ENCODE assay signal across 33 mouse cellular contexts in the genomic region with DNA sequence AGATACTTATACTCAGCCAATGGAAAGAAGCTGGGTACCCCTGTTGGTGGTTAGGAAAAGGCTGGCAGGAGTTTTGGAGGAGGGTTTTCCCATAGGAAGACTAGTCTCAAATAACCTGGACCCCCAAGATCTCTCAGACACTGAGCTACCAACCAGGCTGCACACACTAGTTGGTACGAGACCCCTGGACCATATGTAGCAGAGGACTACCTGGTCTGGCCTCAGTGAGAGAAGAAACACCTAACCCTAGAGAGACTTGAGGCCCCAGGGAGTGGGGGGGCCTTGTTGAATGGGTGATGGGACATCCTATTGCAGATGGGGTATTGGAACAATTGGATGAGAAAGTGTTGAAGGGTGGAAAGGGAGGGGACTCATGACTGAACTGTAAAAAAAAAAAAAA. TPM values are rescaled to one million over a fixed set of nuclear protein-coding genes. Genes with fewer than 3 reads are reported as not detected.
A peak's percentile ranks its signal among the peaks of the same experiment; 100 is the strongest.
DNase-seq lines count a peak whose midpoint lies in the region; ATAC-seq and TF ChIP-seq lines count a peak whose summit lies in the region.
"Had no signal": no experiment of that assay in that cellular context is flagged by ENCODE, and none has a peak within 500 bp of the region (broad histone marks: within the 10 kb centered on the region; RNA-seq: fewer than 3 reads in every experiment).

No protein-coding gene starts in this region.

- ATAC-seq in embryonic facial prominence, embryonic 13.5 days (ENCODE audit: insufficient number of reproducible peaks, insufficient read depth, low FRiP score, low TSS enrichment, low read depth): 0 out of 2 replicates have a peak, but pooled peaks have one; percentile 48
- peak; percentile 19; the same call in 1 of the 2 replicates for ATAC-seq in hindbrain, embryonic 11.5 days (ENCODE audit: low FRiP score)
- no peak for ATAC-seq in hindbrain, postnatal 0 days
- peak; percentile 48; the same call in 1 of the 2 replicates for ATAC-seq in midbrain, embryonic 11.5 days (ENCODE audit: low FRiP score)
- ATAC-seq: activated CD4-positive, CD25-positive, alpha-beta regulatory T cell, adult 4 months; forebrain, embryonic 13.5 days; forebrain, embryonic 16.5 days; hindbrain, embryonic 16.5 days; inflammation-experienced regulatory T-cells, adult 6 months; intestine, embryonic 16.5 days had no signal

- no peak overlapping the region for H3K4me3 ChIP-seq in embryonic facial prominence, embryonic 13.5 days
- no peak overlapping the region for H3K4me3 ChIP-seq in embryonic facial prominence, embryonic 10.5 days
- H3K4me3 ChIP-seq in hindbrain, embryonic 11.5 days (ENCODE audit: low read depth, low read length): no peak overlapping the region
- H3K4me3 ChIP-seq in hindbrain, postnatal 0 days (ENCODE audit: low read length): no peak overlapping the region
- no peak overlapping the region for H3K4me3 ChIP-seq in midbrain, embryonic 11.5 days (ENCODE audit: low read depth, low read length)
- no peak overlapping the region for H3K4me3 ChIP-seq in midbrain, embryonic 10.5 days
- H3K4me3 ChIP-seq: embryonic facial prominence, embryonic 15.5 days; forebrain, embryonic 13.5 days; hindbrain, embryonic 10.5 days had no signal

- no peaks in the 10 kb centered on the region for H3K27me3 ChIP-seq in embryonic facial prominence, embryonic 13.5 days
- H3K27me3 ChIP-seq in embryonic facial prominence, embryonic 10.5 days (replicated peaks; ENCODE audit: low read depth, poor library complexity, severe bottlenecking): no peaks in the 10 kb centered on the region
- no peaks in the 10 kb centered on the region for H3K27me3 ChIP-seq in hindbrain, embryonic 11.5 days (ENCODE audit: control insufficient read depth, insufficient read depth, low read length)
- H3K27me3 ChIP-seq in hindbrain, postnatal 0 days (ENCODE audit: insufficient read depth, low read length): no peaks in the 10 kb centered on the region
- no peaks in the 10 kb centered on the region for H3K27me3 ChIP-seq in midbrain, embryonic 11.5 days (ENCODE audit: control insufficient read depth, insufficient read depth, low read length)
- H3K27me3 ChIP-seq in midbrain, embryonic 10.5 days (ENCODE audit: low read depth, poor library complexity, severe bottlenecking): no peaks in the 10 kb centered on the region
- H3K27me3 ChIP-seq: embryonic facial prominence, embryonic 15.5 days; forebrain, embryonic 13.5 days had no signal

- H3K36me3 ChIP-seq in embryonic facial prominence, embryonic 13.5 days: no peaks in the 10 kb centered on the region
- H3K36me3 ChIP-seq in embryonic facial prominence, embryonic 10.5 days (replicated peaks): no peaks in the 10 kb centered on the region
- H3K36me3 ChIP-seq in hindbrain, embryonic 11.5 days (ENCODE audit: control insufficient read depth, insufficient read depth, low read length): no peaks in the 10 kb centered on the region
- H3K36me3 ChIP-seq in hindbrain, postnatal 0 days (ENCODE audit: insufficient read depth, low read length): no peaks in the 10 kb centered on the region
- H3K36me3 ChIP-seq in midbrain, embryonic 11.5 days (ENCODE audit: control insufficient read depth, insufficient read depth, low read length): no peaks in the 10 kb centered on the region
- H3K36me3 ChIP-seq in midbrain, embryonic 10.5 days: no peaks in the 10 kb centered on the region
- H3K36me3 ChIP-seq: embryonic facial prominence, embryonic 15.5 days; hindbrain, embryonic 10.5 days had no signal

- peaks cover 13% of the 10 kb centered on the region; the same call in 1 of the 2 replicates for H3K9me3 ChIP-seq in embryonic facial prominence, embryonic 13.5 days
- H3K9me3 ChIP-seq in embryonic facial prominence, embryonic 10.5 days: peaks cover 19% of the 10 kb centered on the region; the same call in 1 of the 2 replicates
- no peaks in the 10 kb centered on the region for H3K9me3 ChIP-seq in hindbrain, embryonic 11.5 days (ENCODE audit: control insufficient read depth, low read length)
- no peaks in the 10 kb centered on the region for H3K9me3 ChIP-seq in hindbrain, postnatal 0 days (ENCODE audit: low read length)
- no peaks in the 10 kb centered on the region; the same call in 1 of the 2 replicates for H3K9me3 ChIP-seq in midbrain, embryonic 11.5 days (ENCODE audit: control insufficient read depth, low read length)
- peaks cover 20% of the 10 kb centered on the region for H3K9me3 ChIP-seq in midbrain, embryonic 10.5 days (replicated peaks)
- H3K9me3 ChIP-seq: embryonic facial prominence, embryonic 15.5 days had no signal

- WGBS in embryonic facial prominence, embryonic 13.5 days: 81% methylated on average over 1 of the region's 1 CpGs
- 87% methylated on average over 1 of the region's 1 CpGs for WGBS in embryonic facial prominence, embryonic 10.5 days
- WGBS in hindbrain, embryonic 11.5 days: 89% methylated on average over 1 of the region's 1 CpGs
- 86% methylated on average over 1 of the region's 1 CpGs for WGBS in hindbrain, postnatal 0 days
- WGBS in midbrain, embryonic 11.5 days: 100% methylated on average over 1 of the region's 1 CpGs
- 85% methylated on average over 1 of the region's 1 CpGs for WGBS in midbrain, embryonic 10.5 days

- H3K27ac ChIP-seq in embryonic facial prominence, embryonic 13.5 days: no peak overlapping the region
- H3K27ac ChIP-seq in embryonic facial prominence, embryonic 10.5 days (replicated peaks): no peak overlapping the region
- H3K27ac ChIP-seq in hindbrain, embryonic 11.5 days (ENCODE audit: low read depth, low read length): no peak overlapping the region
- no peak overlapping the region for H3K27ac ChIP-seq in hindbrain, postnatal 0 days
- H3K27ac ChIP-seq in midbrain, embryonic 11.5 days (ENCODE audit: low read depth, low read length): no peak overlapping the region
- H3K27ac ChIP-seq in midbrain, embryonic 10.5 days (replicated peaks): no peak overlapping the region
- H3K27ac ChIP-seq: embryonic facial prominence, embryonic 15.5 days; forebrain, embryonic 13.5 days; hindbrain, embryonic 10.5 days had no signal

- H3K4me2 ChIP-seq in embryonic facial prominence, embryonic 13.5 days: no peak overlapping the region
- no peak overlapping the region for H3K4me2 ChIP-seq in hindbrain, embryonic 11.5 days (replicated peaks; ENCODE audit: low read depth, low read length)
- H3K4me2 ChIP-seq in hindbrain, postnatal 0 days (ENCODE audit: low read depth, low read length): no peak overlapping the region
- no peak overlapping the region for H3K4me2 ChIP-seq in midbrain, embryonic 11.5 days
- H3K4me2 ChIP-seq: embryonic facial prominence, embryonic 15.5 days; forebrain, embryonic 13.5 days; heart, embryonic 11.5 days had no signal

- no peak for TF ChIP-seq CTCF in hindbrain, postnatal 0 days (IDR thresholded peaks at IDR 0.05; ENCODE audit: low read depth)

- no peak for DNase-seq in embryonic facial prominence, embryonic 10.5 days (ENCODE audit: low spot score)
- DNase-seq in hindbrain, embryonic 11.5 days (ENCODE audit: low spot score): no peak
- DNase-seq in hindbrain, postnatal 0 days (ENCODE audit: low spot score): no peak
- no peak for DNase-seq in midbrain, embryonic 11.5 days (ENCODE audit: low spot score, missing footprints)
- no peak for DNase-seq in midbrain, embryonic 10.5 days (ENCODE audit: low spot score)
- DNase-seq: adrenal gland, adult 8-10 months; adrenal gland, postnatal 25 days; cerebellum, adult 11-12 months; cerebellum, adult 8-10 months; cerebellum, postnatal 10 days; cerebellum, postnatal 36 days; embryo, embryonic 11 days; gastrocnemius, postnatal 10 days; gastrocnemius, postnatal 36 days; heart, postnatal 10 days; heart, postnatal 36 days had no signal

- H3K4me1 ChIP-seq in embryonic facial prominence, embryonic 13.5 days: no peaks in the 10 kb centered on the region
- H3K4me1 ChIP-seq in embryonic facial prominence, embryonic 10.5 days: no peaks in the 10 kb centered on the region
- H3K4me1 ChIP-seq in hindbrain, embryonic 11.5 days (replicated peaks; ENCODE audit: control insufficient read depth, insufficient read depth, low read length): no peaks in the 10 kb centered on the region
- H3K4me1 ChIP-seq in hindbrain, postnatal 0 days (ENCODE audit: insufficient read depth, low read length): no peaks in the 10 kb centered on the region
- no peaks in the 10 kb centered on the region for H3K4me1 ChIP-seq in midbrain, embryonic 11.5 days (ENCODE audit: control insufficient read depth, insufficient read depth, low read length)
- no peaks in the 10 kb centered on the region for H3K4me1 ChIP-seq in midbrain, embryonic 10.5 days
- H3K4me1 ChIP-seq: embryonic facial prominence, embryonic 15.5 days; forebrain, embryonic 13.5 days; hindbrain, embryonic 10.5 days had no signal

- H3K9ac ChIP-seq in embryonic facial prominence, embryonic 13.5 days: no peak overlapping the region
- no peak overlapping the region for H3K9ac ChIP-seq in hindbrain, embryonic 11.5 days (ENCODE audit: low read depth, low read length)
- no peak overlapping the region for H3K9ac ChIP-seq in hindbrain, postnatal 0 days (replicated peaks; ENCODE audit: low read length)
- no peak overlapping the region for H3K9ac ChIP-seq in midbrain, embryonic 11.5 days (ENCODE audit: low read length)
- H3K9ac ChIP-seq: embryonic facial prominence, embryonic 15.5 days; forebrain, embryonic 13.5 days had no signal

RNA-seq across cellular contexts. Expression of a gene that starts 8.6 kb away (rescaled TPM):
- polyA plus RNA-seq in embryonic facial prominence, embryonic 13.5 days (2015; fragmentation: Nextera tagmentation; extraction: Ambion mirVana): not detected in 2 replicates
- polyA plus RNA-seq in embryonic facial prominence, embryonic 10.5 days (2016; fragmentation: Nextera tagmentation; extraction: Ambion mirVana): not detected in 2 replicates
- not detected in 2 replicates for polyA plus RNA-seq in hindbrain, embryonic 11.5 days (2014; fragmentation: Nextera tagmentation; extraction: Ambion mirVana)
- not detected in 2 replicates for total RNA-seq in hindbrain, postnatal 0 days (2014; rRNA removed)
- 0.10 TPM in 1 of 2 replicates, not detected in the other for polyA plus RNA-seq in hindbrain, postnatal 0 days (2015; fragmentation: Nextera tagmentation; extraction: Ambion mirVana)
- not detected in 2 replicates for polyA plus RNA-seq in midbrain, embryonic 11.5 days (2014; fragmentation: Nextera tagmentation; extraction: Ambion mirVana)
- polyA plus RNA-seq in midbrain, embryonic 10.5 days (2016; fragmentation: Nextera tagmentation; extraction: Ambion mirVana): not detected in 2 replicates
- total RNA-seq: adrenal gland, postnatal 25 days; ES-E14; gastrocnemius, adult 18-20 months; gastrocnemius, postnatal 10 days; gastrocnemius, postnatal 36 days; granulocyte monocyte progenitor cell, adult 5-6 weeks; heart, postnatal 36 days had no signal
- polyA plus RNA-seq: brain, embryonic 14.5 days; cortical plate, adult 2 months; embryonic facial prominence, embryonic 11.5 days; forebrain, embryonic 13.5 days; forebrain, embryonic 16.5 days; heart, embryonic 11.5 days; heart, embryonic 14.5 days; hindbrain, embryonic 10.5 days; hindbrain, embryonic 16.5 days; inflammation-experienced regulatory T-cells, adult 6 months had no signal
